Mouse (Mus musculus) liver, embryonic 16.5 days (tissue): ENCODE measurements around the gene Noc3l. TPM values are rescaled to one million over a fixed set of nuclear protein-coding genes. Genes with fewer than 3 reads are reported as not detected.

Source experiments
- ATAC-seq: fragments of 200-750 bp; cut with Nextera tagmentation; 2 replicates; pipeline ENCODE4 v1.8.0; 2017; ENCODE audit warnings: low read depth, mild to moderate bottlenecking, moderate number of reproducible peaks, moderate library complexity
- H3K27ac ChIP-seq: fragments of 300-500 bp; sonication (generic); 2 replicates; pipeline ENCODE4 v1.5.1; 2014; ENCODE audit warnings: mild to moderate bottlenecking, low read length
- H3K27me3 ChIP-seq: fragments of 300-500 bp; sonication (generic); 2 replicates; pipeline ENCODE4 v1.6.1; 2014; ENCODE audit warnings: low read depth, low read length, mixed read lengths; ENCODE audit not compliant: control insufficient read depth, insufficient read depth
- H3K36me3 ChIP-seq: fragments of 300-500 bp; sonication (generic); 2 replicates; pipeline ENCODE4 v1.6.1; 2014; ENCODE audit warnings: mild to moderate bottlenecking; ENCODE audit not compliant: control insufficient read depth, insufficient read depth
- H3K4me1 ChIP-seq: fragments of 300-500 bp; sonication (generic); 2 replicates; pipeline ENCODE4 v1.6.1; 2014; ENCODE audit warnings: low read depth, low read length, mixed read lengths; ENCODE audit not compliant: control insufficient read depth
- H3K4me2 ChIP-seq: fragments of 300-500 bp; sonication (generic); 2 replicates; pipeline ENCODE4 v1.6.1; 2014; ENCODE audit warnings: low read depth, low read length, mixed read lengths
- H3K4me3 ChIP-seq: fragments of 300-500 bp; sonication (generic); 2 replicates; pipeline ENCODE4 v1.5.1; 2014; ENCODE audit warnings: low read depth, mild to moderate bottlenecking, low read length
- H3K9ac ChIP-seq: fragments of 300-500 bp; sonication (generic); 2 replicates; pipeline ENCODE4 v1.6.1; 2014; ENCODE audit warnings: low read depth, low read length
- H3K9me3 ChIP-seq: fragments of 300-500 bp; sonication (generic); replicated peaks from 2 replicates; pipeline ENCODE4 v1.6.1; 2016; ENCODE audit warnings: low read length; ENCODE audit not compliant: control insufficient read depth
- WGBS: fragments of 180-500 bp; shearing (Covaris S2); extraction: QIAGEN DNeasy Blood & Tissue Kit; methylation state at CpG from one replicate; pipeline ENCODE4 v1.1.7; 2014; ENCODE audit not compliant: insufficient replicate concordance; 5-methylcytosine and 5-hydroxymethylcytosine counted together
- polyA plus RNA-seq: library from polyadenylated mRNA; unstranded; fragments of >200 nt; fragmentation: Nextera tagmentation; extraction: Ambion mirVana; gene quantifications from 2 replicates; pipeline ENCODE4 v1.2.1, GENCODE M21; 2015

Gene Noc3l
- polyA plus RNA-seq, 1 experiment from 2014 or later: 2.7 TPM

GRCm38 (mm10) chr19:38778805-38779204, 40.2 kb downstream of the Noc3l start:
- Histone ChIP-seq H3K9me3 (no peaks in the 10 kb centered on the region), H3K4me2 (no peak overlapping the region), H3K27ac (no peak overlapping the region), H3K9ac (no peak overlapping the region), H3K4me1 (no peaks in the 10 kb centered on the region), H3K4me3 (no peak overlapping the region), H3K36me3 (no peaks in the 10 kb centered on the region), H3K27me3 (no peaks in the 10 kb centered on the region)
- 41% methylated on average over 2 of the region's 2 CpGs for WGBS
- ATAC-seq: no peak

- Histone ChIP-seq H3K4me1 (no peaks in the 10 kb centered on the region), H3K4me2 (no peak overlapping the region), H3K27ac (no peak overlapping the region), H3K27me3 (no peaks in the 10 kb centered on the region), H3K9me3 (no peaks in the 10 kb centered on the region), H3K36me3 (no peaks in the 10 kb centered on the region), H3K4me3 (no peak overlapping the region), H3K9ac (no peak overlapping the region)
- WGBS: 54% methylated on average over 4 of the region's 4 CpGs
- no peak for ATAC-seq
These were observed 43.5 kb downstream of the Noc3l start for GRCm38 (mm10) chr19:38775548-38775947.

GRCm38 (mm10) chr19:38766306-38766705, 52.7 kb downstream of the Noc3l start:
- ATAC-seq: no peak
- Histone ChIP-seq H3K27ac (no peak overlapping the region), H3K36me3 (no peaks in the 10 kb centered on the region), H3K4me1 (no peaks in the 10 kb centered on the region), H3K9ac (no peak overlapping the region), H3K4me3 (no peak overlapping the region), H3K4me2 (no peak overlapping the region), H3K9me3 (no peaks in the 10 kb centered on the region), H3K27me3 (no peaks in the 10 kb centered on the region)
- 60% methylated on average over 2 of the region's 2 CpGs for WGBS

GRCm38 (mm10) chr19:38760441-38760840, 58.6 kb downstream of the Noc3l start:
- Histone ChIP-seq H3K27me3 (no peaks in the 10 kb centered on the region), H3K9ac (no peak overlapping the region), H3K4me3 (no peak overlapping the region), H3K9me3 (no peaks in the 10 kb centered on the region), H3K36me3 (no peaks in the 10 kb centered on the region), H3K4me2 (no peak overlapping the region), H3K4me1 (no peaks in the 10 kb centered on the region), H3K27ac (no peak overlapping the region)
- WGBS: 65% methylated on average over 3 of the region's 3 CpGs
- ATAC-seq: no peak

- Histone ChIP-seq H3K9ac (no peak overlapping the region), H3K4me1 (no peaks in the 10 kb centered on the region), H3K36me3 (no peaks in the 10 kb centered on the region), H3K4me3 (no peak overlapping the region), H3K9me3 (no peaks in the 10 kb centered on the region), H3K4me2 (no peak overlapping the region), H3K27ac (no peak overlapping the region), H3K27me3 (no peaks in the 10 kb centered on the region)
- WGBS: 52% methylated on average over 7 of the region's 7 CpGs
- ATAC-seq: no peak
These were observed 60.2 kb downstream of the Noc3l start for GRCm38 (mm10) chr19:38758685-38759472.

GRCm38 (mm10) chr19:38758056-38758455, 61.0 kb downstream of the Noc3l start:
- no peaks in the 10 kb centered on the region for H3K4me1 ChIP-seq
- H3K4me2 ChIP-seq: no peak overlapping the region
- H3K27ac ChIP-seq: no peak overlapping the region
- no peak overlapping the region for H3K9ac ChIP-seq
- no peaks in the 10 kb centered on the region for H3K9me3 ChIP-seq
- no peaks in the 10 kb centered on the region for H3K27me3 ChIP-seq
- no peaks in the 10 kb centered on the region for H3K36me3 ChIP-seq
- no peak for ATAC-seq
- WGBS: 44% methylated on average over 5 of the region's 5 CpGs
- no peak overlapping the region for H3K4me3 ChIP-seq

- no peaks in the 10 kb centered on the region for H3K36me3 ChIP-seq
- H3K27ac ChIP-seq: no peak overlapping the region
- ATAC-seq: no peak
- H3K9me3 ChIP-seq: no peaks in the 10 kb centered on the region
- no peaks in the 10 kb centered on the region for H3K27me3 ChIP-seq
- no peak overlapping the region for H3K4me2 ChIP-seq
- H3K9ac ChIP-seq: no peak overlapping the region
- no peaks in the 10 kb centered on the region for H3K4me1 ChIP-seq
- H3K4me3 ChIP-seq: no peak overlapping the region
- WGBS: 56% methylated on average over 3 of the region's 3 CpGs
These were observed 61.9 kb downstream of the Noc3l start for GRCm38 (mm10) chr19:38757161-38757560.

- Histone ChIP-seq H3K27ac (no peak overlapping the region), H3K36me3 (no peaks in the 10 kb centered on the region), H3K4me3 (no peak overlapping the region), H3K4me1 (no peaks in the 10 kb centered on the region), H3K9ac (no peak overlapping the region), H3K4me2 (no peak overlapping the region), H3K9me3 (no peaks in the 10 kb centered on the region), H3K27me3 (no peaks in the 10 kb centered on the region)
- WGBS: 41% methylated on average over 4 of the region's 4 CpGs
- no peak for ATAC-seq
These were observed 68.8 kb downstream of the Noc3l start for GRCm38 (mm10) chr19:38750192-38750591.

- H3K27me3 ChIP-seq: no peaks in the 10 kb centered on the region
- 58% methylated on average over 6 of the region's 6 CpGs for WGBS
- H3K4me3 ChIP-seq: no peak overlapping the region
- H3K36me3 ChIP-seq: no peaks in the 10 kb centered on the region
- no peak overlapping the region for H3K9ac ChIP-seq
- no peak overlapping the region for H3K4me2 ChIP-seq
- no peaks in the 10 kb centered on the region for H3K4me1 ChIP-seq
- ATAC-seq: no peak
- no peaks in the 10 kb centered on the region for H3K9me3 ChIP-seq
- no peak overlapping the region for H3K27ac ChIP-seq
These were observed 72.5 kb downstream of the Noc3l start for GRCm38 (mm10) chr19:38746492-38747014.
